Mouse (Mus musculus) lung, embryonic 14.5 days (tissue): Measurements from ENCODE around the gene Grik3. TPM values are rescaled to one million over a fixed set of nuclear protein-coding genes. Genes with fewer than 3 reads are reported as not detected.
A peak's percentile ranks its signal among the peaks of the same experiment; 100 is the strongest.

Experiments
- ATAC-seq: fragments of 200-750 bp; cut with Nextera tagmentation; 2 replicates; pipeline ENCODE4 v1.8.0; 2017; ENCODE audit warnings: mild to moderate bottlenecking, moderate TSS enrichment, moderate library complexity; ENCODE audit not compliant: insufficient read depth
- DNase-seq: peaks from one replicate; pipeline ENCODE4 v3.0.0-alpha.2; 2015
- H3K27ac ChIP-seq: fragments of 300-500 bp; sonication (generic); 2 replicates; pipeline ENCODE4 v1.5.1; 2014; ENCODE audit warnings: low read depth, mild to moderate bottlenecking, moderate library complexity
- H3K27me3 ChIP-seq: fragments of 300-500 bp; sonication (generic); 2 replicates; pipeline ENCODE4 v1.6.1; 2014; ENCODE audit warnings: low read length, control low read depth; ENCODE audit not compliant: insufficient read depth
- H3K36me3 ChIP-seq: fragments of 300-500 bp; sonication (generic); 2 replicates; pipeline ENCODE4 v1.6.1; 2014; ENCODE audit warnings: control low read depth; ENCODE audit not compliant: insufficient read depth
- H3K4me1 ChIP-seq: fragments of 300-500 bp; sonication (generic); 2 replicates; pipeline ENCODE4 v1.6.1; 2014; ENCODE audit warnings: antibody characterized with exemption, control low read depth; ENCODE audit not compliant: insufficient read depth
- H3K4me2 ChIP-seq: fragments of 300-500 bp; sonication (generic); 2 replicates; pipeline ENCODE4 v1.6.1; 2014; ENCODE audit warnings: mild to moderate bottlenecking
- H3K4me3 ChIP-seq: fragments of 300-500 bp; sonication (generic); 2 replicates; pipeline ENCODE4 v1.5.1; 2014; ENCODE audit warnings: low read depth, low read length
- H3K9ac ChIP-seq: fragments of 300-500 bp; sonication (generic); 2 replicates; pipeline ENCODE4 v1.6.1; 2014
- H3K9me3 ChIP-seq: fragments of 300-500 bp; sonication (generic); 2 replicates; pipeline ENCODE4 v1.6.1; 2016; ENCODE audit warnings: low read depth, low read length, control low read depth
- CTCF ChIP-seq: IDR thresholded peaks from 2 replicates; pipeline ENCODE4 v1.5.1; 2016; ENCODE audit warnings: antibody characterized with exemption, low read depth
- WGBS: fragments of 180-500 bp; shearing (Covaris S2); extraction: QIAGEN DNeasy Blood & Tissue Kit; methylation state at CpG from one replicate; pipeline ENCODE4 v1.1.7; 2014; 5-methylcytosine and 5-hydroxymethylcytosine counted together
- polyA plus RNA-seq: library from polyadenylated mRNA; unstranded; fragments of >200 nt; fragmentation: Nextera tagmentation; extraction: Ambion mirVana; gene quantifications from 2 replicates; pipeline ENCODE4 v1.2.1, GENCODE M21; 2014

Grik3 gene
- polyA plus RNA-seq, 1 experiment from 2014 or later: not detected

DNA sequence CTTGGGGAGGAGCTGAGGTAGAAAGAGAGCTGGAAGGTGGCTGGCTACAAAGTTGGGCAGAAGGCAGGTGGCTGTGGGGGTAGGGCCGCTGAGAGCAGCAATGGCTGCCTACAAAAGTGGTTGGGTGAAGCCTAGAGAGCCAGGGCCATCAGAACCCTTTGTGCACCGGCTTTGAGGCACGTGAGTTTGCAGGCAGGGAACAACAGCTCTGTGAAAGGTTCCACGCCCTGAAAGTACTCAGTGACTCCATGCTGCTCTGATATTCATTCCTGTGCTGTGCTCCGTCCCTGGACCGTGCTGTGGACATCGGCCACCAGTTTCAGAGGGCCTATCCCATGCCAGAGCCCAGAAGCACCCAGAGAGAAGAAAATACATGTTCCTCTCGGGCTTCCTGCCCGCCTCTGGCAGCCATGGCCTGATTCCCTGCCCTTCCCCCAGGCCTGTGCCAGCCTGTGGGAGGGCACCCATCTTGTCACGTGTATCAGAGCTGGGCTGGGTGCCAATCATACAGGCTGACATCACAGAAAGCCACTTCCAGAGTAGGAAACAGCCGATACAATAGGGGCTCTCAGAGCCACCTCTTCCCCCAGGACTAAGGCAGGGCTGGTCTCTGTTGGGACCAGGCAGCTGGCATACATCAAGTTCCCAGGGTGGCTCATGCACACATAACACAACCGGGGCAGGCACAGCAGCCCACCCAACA lies 212.3 kb downstream of the Grik3 start:
- H3K27ac ChIP-seq: no peak overlapping the region
- no peaks in the 10 kb centered on the region for H3K9me3 ChIP-seq
- no peaks in the 10 kb centered on the region for H3K4me1 ChIP-seq
- DNase-seq (peak; percentile 24), ATAC-seq (no peak)
- no peak overlapping the region for H3K4me3 ChIP-seq
- no peak overlapping the region for H3K4me2 ChIP-seq
- WGBS: 61% methylated on average over 12 of the region's 12 CpGs
- H3K9ac ChIP-seq: no peak overlapping the region
- no peak for TF ChIP-seq CTCF
- 0 out of 2 replicates have a peak, but pooled peaks cover 3% of the 10 kb centered on the region for H3K27me3 ChIP-seq
- H3K36me3 ChIP-seq: no peaks in the 10 kb centered on the region

DNA sequence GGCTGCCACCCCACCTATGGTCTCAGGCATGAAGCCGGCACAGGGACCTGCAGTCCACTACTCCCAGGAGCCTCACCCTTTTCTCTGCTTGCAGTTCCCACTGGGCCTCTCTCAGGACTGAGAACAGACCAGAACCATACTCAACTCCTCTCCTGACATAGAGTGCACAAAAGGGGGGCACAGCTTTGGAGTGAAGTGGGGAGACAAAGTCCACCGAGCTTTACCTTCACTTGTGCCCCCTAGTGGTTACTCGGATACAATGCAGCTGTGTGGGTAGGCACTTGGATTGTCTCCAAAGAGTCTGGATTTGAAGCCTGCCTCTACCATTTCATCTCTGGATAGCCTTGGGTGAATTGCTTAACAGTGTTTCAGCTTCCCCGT lies 212.8 kb downstream of the Grik3 start:
- Histone ChIP-seq H3K4me1 (no peaks in the 10 kb centered on the region), H3K27me3 (no peaks in the 10 kb centered on the region), H3K4me3 (no peak overlapping the region), H3K27ac (no peak overlapping the region), H3K9ac (no peak overlapping the region), H3K4me2 (no peak overlapping the region), H3K36me3 (no peaks in the 10 kb centered on the region), H3K9me3 (no peaks in the 10 kb centered on the region)
- peak; percentile 70 for TF ChIP-seq CTCF
- DNase-seq (peak; percentile 59), ATAC-seq (no peak)
- WGBS: 43% methylated on average over 4 of the region's 4 CpGs

DNA sequence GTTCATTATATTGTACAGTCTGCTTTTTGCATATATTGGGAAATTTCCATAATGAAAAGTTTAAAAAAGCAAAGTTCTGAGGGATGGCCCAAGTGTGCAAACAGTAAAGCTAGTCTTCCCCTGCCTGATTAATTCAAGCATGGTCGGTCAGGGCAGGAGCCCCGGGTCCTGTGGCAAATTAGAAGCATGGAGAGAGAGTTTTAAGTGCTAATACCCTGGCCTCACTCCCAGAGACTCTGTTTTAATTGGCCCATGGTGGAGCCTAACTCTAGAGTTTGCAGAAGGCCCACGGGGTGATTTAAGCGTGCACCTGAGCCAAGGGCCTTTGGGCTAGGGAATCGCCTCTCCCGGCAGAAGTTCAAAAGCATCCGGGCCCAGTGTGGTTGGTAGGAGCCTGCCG lies 215.2 kb downstream of the Grik3 start:
- DNase-seq: no peak
- Histone ChIP-seq H3K9ac (no peak overlapping the region), H3K36me3 (no peaks in the 10 kb centered on the region), H3K4me1 (no peaks in the 10 kb centered on the region), H3K9me3 (no peaks in the 10 kb centered on the region), H3K4me2 (no peak overlapping the region), H3K27ac (no peak overlapping the region), H3K4me3 (no peak overlapping the region), H3K27me3 (no peaks in the 10 kb centered on the region)
- no peak for TF ChIP-seq CTCF
- 80% methylated on average over 8 of the region's 8 CpGs for WGBS
- no peak for ATAC-seq

DNA sequence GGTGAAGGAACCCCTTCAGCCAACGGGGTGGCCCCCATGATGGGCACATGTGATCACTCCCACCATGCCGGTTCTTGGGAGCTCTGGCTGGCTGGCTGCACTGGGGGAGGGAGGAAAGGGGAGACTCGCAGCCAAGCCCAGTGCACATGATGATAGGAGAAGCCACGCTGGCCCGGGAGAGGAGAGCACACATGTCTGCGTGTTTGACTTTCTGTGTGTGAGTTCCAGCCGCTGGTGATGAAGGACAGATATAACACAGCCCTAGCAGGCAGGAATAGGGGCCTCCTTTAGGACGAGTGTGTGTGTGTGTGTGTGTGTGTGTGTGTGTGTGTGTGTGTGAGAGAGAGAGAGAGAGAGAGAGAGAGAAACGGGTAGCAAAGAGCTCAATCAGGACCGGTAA lies 219.2 kb downstream of the Grik3 start:
- H3K4me2 ChIP-seq: no peak overlapping the region
- no peak overlapping the region for H3K9ac ChIP-seq
- H3K4me1 ChIP-seq: no peaks in the 10 kb centered on the region
- H3K27me3 ChIP-seq: no peaks in the 10 kb centered on the region
- no peak overlapping the region for H3K4me3 ChIP-seq
- no peak for TF ChIP-seq CTCF
- DNase-seq (no peak), ATAC-seq (no peak)
- H3K36me3 ChIP-seq: no peaks in the 10 kb centered on the region
- no peak overlapping the region for H3K27ac ChIP-seq
- H3K9me3 ChIP-seq: no peaks in the 10 kb centered on the region
- WGBS: 58% methylated on average over 9 of the region's 10 CpGs

DNA sequence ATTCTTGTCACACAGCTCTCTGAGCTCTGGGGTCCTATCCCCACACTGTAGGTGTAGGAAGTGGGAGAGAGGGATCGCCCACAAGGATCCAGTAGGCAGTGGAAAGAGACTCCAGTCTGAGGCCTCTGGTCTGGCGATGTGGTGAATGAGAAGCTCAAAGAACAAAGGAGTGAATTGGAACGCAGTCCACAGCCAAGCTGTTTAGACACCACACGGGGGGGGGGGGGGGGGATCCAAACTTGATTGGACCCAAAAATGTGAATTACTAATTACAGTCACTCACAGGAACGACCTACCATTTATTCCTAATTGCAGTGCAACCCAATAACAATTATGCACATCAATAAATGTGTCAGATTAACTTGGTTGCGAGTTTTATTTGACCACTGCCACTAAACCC lies 227.4 kb downstream of the Grik3 start:
- H3K36me3 ChIP-seq: no peaks in the 10 kb centered on the region
- H3K4me2 ChIP-seq: no peak overlapping the region
- H3K27me3 ChIP-seq: no peaks in the 10 kb centered on the region
- H3K4me3 ChIP-seq: no peak overlapping the region
- DNase-seq (no peak), ATAC-seq (no peak)
- H3K4me1 ChIP-seq: no peaks in the 10 kb centered on the region
- H3K9ac ChIP-seq: no peak overlapping the region
- H3K9me3 ChIP-seq: no peaks in the 10 kb centered on the region
- TF ChIP-seq CTCF: no peak
- no peak overlapping the region for H3K27ac ChIP-seq
- WGBS: 70% methylated on average over 6 of the region's 6 CpGs

DNA sequence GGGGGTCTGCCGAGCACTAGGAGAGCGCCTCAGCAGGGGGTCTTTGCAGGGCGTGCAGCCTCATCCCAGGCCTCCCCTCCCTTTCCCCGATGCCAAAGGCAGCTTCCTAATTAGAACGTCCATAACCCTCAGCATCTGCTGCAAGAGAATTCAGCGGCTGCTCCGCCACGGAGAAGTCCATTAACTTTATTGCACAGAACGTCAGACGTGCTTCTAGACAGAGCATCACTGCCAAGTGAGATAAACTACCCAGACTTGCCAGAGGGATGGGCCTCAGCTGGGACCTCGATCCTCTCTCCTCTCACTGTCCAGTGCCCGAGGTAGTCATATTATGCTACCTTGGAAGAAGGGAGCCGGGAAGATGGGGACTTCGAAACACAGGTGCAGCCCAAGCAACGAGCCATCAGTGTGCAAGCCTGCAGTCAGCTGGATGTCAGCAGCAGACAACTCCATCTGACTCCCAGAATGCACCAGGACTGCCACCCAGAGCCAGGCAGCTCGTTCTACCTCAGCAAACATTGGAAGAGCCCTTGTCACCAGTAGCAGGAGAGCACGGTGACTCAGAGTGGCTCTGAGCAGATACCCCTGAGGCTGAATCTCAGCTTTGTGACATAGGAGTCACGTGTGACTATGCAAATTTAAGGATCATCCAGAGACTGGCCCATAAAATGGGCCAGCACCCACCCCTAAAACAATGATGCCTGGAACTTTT lies 228.1 kb downstream of the Grik3 start:
- Histone ChIP-seq H3K27ac (no peak overlapping the region), H3K9ac (no peak overlapping the region), H3K27me3 (no peaks in the 10 kb centered on the region), H3K4me3 (no peak overlapping the region), H3K9me3 (no peaks in the 10 kb centered on the region), H3K4me1 (no peaks in the 10 kb centered on the region), H3K4me2 (no peak overlapping the region), H3K36me3 (no peaks in the 10 kb centered on the region)
- 35% methylated on average over 18 of the region's 18 CpGs for WGBS
- no peak for TF ChIP-seq CTCF
- no peak for ATAC-seq
- DNase-seq: no peak

DNA sequence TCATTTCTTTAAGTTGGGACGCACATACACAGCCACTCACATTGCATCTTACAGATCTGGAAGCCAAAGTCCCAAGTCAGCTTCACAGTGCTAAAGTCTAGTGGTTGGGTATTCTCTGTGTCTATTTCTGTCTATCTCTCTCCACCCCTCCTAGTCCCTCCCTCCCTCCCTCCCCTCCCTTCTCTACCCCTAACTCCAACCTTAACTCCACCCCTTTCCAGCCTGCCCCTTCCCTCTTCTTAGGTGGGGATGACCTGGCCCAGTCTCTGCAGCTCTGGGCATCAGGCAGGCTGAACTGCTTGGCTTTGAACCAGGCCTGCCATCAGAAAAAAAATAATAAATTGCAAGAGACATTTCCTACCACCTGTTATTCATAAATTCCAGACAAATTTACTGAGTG lies 235.7 kb downstream of the Grik3 start:
- peaks cover 38% of the 10 kb centered on the region for H3K27me3 ChIP-seq
- H3K36me3 ChIP-seq: no peaks in the 10 kb centered on the region
- no peak for ATAC-seq

More for the DNA sequence above, 235.7 kb downstream of the Grik3 start:
- no peak overlapping the region for H3K27ac ChIP-seq
- TF ChIP-seq CTCF: no peak
- no peak overlapping the region for H3K4me2 ChIP-seq
- H3K4me3 ChIP-seq: no peak overlapping the region
- DNase-seq: no peak
- no peaks in the 10 kb centered on the region for H3K4me1 ChIP-seq
- WGBS: 88% methylated on average over 1 of the region's 1 CpGs
- no peak overlapping the region for H3K9ac ChIP-seq
- no peaks in the 10 kb centered on the region for H3K9me3 ChIP-seq
